Mouse (Mus musculus): Measurements from ENCODE around the gene Tmem178b.

DNA sequence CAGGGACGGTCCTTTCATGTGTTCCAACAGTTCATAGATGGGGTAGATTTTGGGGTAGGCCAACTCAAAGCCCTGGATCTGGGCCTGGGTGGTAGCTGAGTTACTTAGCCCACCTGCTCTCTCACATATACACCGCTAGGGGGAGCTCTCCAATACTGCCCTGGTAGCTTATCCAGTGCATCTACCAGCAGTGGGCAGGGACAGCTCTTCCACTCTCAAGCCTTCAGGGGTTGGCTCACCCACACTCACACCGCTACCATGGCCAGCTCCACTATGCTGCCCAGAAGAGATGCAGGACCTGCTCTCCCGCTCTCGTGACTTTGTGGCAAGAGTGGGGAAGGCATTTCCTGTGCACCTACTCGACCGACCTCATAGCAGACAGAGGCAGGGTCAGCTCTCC lies 24.3 kb upstream of the Tmem178b start:
- TF ChIP-seq CTCF (IDR thresholded peaks at IDR 0.05) (peak; percentile 41), POLR2A (IDR thresholded peaks at IDR 0.05; ENCODE audit: insufficient read depth, low read depth, low read length) (no peak)

Measured in heart, adult 2 months (tissue).